Mouse (Mus musculus) right cerebral cortex, postnatal 4 days (tissue): ENCODE data around the gene Vsir.

Experiments
- DNase-seq: peaks from one replicate; pipeline ENCODE4 v3.0.0-alpha.2; 2022

Vsir gene

DNA sequence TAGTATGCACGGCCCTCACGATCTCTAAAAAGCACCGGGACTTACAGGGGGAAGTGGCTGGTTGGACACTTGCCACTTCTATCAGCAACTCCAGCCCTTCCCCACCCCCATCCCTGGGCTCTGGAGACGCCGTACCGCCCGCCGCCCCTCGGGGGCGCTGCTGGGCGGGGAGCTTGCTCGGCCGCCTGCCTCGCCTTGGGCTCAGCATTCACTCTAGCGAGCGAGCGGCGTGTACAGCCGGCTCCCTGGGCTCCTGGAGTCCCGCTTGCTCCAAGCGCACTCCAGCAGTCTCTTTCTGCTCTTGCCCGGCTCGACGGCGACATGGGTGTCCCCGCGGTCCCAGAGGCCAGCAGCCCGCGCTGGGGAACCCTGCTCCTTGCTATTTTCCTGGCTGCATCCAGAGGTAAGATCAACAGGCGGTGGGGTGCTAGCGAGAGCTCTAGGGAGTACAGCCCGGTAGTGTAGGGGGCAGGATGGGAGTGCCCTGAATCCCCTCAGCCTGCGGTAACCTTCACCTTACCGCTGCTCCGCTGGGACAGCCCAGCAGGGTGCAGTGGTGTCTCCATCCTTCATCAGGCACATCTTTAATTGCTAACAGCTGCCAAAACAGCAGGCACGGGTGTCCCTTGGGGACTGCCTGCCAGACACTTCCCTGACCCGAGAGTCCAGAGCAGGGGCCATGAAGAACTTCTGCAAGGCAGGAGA is at the start of gene Vsir:
TSS of gene Vsir (plus strand) at position 151 of the 705 bp plus-strand sequence.
- peak; percentile 56 for DNase-seq

DNA sequence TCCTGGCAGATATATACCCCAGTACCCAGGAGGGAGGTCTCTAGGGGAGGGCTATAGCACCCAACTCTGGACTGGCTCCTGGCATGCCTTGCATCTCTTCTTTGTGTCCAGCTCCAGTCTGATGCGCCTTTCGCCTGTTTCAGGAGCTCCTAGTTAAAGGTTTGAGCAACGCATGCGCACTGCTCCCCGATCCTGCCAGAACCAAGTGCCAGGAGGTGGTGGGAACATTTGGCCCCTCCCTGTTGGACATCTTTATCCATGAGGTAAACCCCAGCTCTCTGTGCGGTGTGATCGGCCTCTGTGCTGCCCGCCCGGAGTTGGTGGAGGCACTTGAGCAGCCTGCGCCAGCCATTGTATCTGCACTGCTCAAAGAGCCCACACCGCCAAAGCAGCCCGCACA is 47.0 kb upstream of the Vsir start:
- DNase-seq, result no peak

DNA sequence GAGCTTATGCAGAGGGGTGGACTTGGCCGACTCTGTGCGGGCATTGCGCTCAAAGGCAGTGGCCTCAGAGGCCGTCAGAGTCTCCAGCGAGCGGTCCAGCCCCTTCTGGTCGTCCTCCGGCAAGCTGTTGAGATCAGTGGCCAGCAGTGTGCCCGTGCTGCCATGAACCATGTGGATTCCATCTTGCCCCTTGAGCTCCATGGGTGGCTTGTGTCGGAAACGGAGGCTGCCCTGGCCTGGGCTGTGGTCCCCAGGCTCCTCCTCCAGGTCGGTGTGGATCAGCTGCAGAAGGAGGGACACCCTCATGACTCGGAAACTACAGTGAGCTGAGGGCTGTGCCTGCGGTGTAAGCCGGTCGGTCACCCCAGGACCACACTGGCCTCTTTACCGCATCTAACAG is 43.2 kb upstream of the Vsir start:
- no peak for DNase-seq

DNA sequence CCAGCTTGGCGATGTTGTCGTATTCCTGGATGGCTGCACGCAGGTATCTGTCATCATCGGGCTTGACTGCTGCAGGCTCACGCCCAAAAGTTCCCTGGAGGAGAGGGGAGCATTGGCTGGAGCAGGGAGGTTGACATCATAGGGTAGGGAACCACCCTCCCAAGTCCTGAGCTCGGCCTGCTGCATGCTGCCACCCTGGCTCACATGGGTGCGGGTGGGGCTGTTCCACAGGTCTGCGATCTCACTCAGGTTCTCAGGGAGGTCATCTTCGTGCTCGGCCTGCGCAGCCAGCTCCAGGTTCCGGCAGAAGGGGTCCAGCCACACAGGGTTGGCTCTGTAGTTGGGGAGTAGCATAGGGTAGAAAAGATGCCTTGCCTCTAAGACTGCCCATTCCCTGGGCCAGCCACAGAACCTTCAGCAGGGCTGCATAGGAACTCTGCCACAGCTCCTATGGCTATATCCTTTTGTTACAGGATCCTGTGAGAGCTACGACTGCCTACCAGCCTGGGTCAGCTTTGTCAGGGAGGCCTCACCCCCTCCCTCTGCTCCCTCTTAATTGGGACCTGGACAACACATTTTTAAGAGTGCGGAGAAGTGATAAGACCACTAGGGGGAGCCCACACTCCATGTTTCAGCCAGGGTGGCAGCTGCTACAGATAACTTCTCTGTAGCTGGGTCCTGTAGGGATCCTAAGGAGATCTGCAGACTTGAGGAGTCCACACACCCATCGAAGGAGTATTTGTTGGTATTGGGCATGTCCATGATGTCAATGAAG is 41.6 kb upstream of the Vsir start:
- peak; percentile 66 for DNase-seq

DNA sequence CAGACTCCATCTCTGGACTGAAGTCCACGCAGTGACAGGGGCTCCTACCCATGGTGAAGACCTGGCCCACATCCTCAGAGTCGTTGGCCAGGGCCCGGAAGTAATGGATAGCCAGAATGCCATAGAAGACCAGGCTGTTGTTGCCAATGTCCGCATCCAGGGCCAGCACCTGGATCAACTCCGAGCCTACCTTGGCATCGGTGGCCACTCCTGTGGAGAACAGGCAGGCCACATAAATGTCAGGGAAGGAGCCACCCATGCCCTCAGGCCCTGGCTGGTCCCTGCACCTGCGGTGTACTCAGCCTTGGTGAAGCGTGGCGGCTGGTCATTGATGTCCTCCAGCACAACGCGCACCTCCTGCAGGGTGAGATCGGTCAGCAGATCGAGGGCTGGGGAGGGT is 36.0 kb upstream of the Vsir start:
- no peak for DNase-seq

DNA sequence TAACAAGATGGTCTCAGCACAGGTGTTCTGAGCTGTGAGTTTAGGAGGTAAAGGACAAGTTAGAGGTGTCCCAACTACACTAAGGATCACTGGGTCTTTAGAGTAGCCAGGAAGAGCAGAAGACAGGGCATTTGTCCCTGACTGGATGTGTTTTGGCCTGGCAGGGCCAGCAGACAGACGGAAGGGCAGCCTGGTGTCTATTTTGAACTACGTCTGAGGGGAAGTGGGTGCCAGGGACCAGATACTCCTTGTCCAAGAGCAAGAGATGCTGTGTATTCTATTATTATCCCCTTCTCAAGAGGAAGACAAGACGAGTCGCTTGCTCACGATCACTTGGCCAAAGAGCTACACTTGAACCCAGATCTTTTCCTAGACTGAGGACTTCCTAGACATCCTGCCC is 33.0 kb upstream of the Vsir start:
- no peak for DNase-seq

DNA sequence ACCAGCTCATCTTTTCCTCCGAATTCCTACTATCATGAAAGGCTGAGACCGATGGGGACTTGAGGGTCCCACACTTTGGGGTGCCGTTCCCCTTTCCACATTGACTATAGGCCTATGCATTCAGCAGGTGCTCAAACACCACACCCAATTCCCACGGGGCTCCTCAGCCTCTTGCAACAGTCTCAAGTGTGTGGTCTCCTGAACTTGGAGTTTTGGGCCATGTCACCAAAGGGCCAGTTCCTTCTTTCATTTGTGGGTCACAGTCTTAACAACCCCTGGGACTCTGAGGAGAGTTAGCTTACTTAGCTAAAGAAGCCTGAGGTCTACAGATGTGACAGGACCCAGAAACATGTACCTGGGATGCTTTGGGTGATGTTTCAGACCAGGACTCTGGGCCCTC is 30.5 kb upstream of the Vsir start:
- no peak for DNase-seq

DNA sequence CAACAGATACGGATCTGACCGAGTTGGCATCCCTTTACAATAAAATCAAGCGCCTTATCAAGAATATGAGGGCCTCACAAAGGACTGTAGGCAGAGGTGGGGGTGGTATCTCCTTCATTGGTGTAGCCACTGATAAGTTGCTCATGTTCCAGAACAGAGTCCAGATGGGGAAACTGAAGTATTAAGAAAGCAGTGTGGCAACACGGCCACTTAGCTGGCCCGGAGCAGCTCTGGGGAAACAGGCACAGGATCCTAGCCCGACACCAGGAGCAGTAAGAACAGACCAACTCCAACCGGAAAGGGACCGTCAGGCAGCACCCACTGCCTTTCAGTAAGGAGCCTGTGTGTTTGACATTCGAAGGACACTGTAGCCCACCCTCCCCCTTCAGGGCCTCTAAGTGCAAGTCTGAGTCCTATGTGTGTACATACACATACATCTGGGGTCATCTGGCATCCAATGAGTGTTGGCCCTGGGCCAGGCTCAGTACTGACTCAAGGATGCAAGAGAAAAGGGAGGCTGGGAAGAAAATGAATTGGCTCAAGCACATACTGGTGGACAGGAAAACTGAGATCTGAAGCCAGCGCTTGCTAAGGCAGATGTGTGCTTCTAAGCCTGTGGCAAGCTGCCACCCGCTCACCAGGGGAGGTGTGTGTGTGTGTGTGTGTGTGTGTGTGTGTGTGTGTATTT is 17.5 kb upstream of the Vsir start:
- DNase-seq, result peak; percentile 19

DNA sequence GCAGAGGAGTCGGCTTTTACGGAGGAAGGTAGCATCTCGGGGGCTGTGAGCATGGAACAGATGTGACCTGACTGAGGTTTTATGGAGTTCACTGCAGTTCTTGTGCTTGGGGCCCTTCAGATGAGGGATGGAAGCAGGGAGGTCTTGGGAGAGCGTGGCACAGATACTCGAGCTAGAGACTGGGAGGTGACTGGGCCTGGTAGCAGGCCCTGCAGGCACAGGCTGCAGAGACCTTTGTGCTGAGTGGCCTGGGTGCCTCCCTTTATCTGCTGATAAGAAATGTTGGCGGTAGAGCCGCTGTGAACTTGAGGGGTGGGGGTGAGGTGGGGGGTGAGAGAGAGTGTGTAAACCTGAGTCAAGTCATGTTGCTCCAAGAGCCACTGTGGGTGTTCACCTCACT is 12.1 kb upstream of the Vsir start:
- no peak for DNase-seq

DNA sequence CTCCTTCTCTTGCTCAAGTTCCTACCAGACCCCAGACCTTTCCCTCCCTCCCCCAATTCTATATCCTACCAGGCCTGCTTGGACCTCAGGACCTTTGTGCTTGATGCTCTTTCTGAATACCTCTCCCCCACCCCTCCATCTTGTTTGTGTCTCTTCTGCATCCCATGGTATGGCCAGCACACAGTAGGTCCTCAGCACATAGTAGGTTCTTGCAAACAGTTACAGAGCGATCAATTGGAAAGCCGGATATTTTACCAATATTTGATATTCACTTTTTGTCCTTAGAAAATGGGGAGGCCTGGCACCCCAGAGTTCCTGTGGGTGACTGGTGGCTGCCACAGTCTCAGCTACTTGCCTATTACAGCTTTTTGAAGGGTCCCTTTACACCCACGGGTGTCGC is 11.6 kb upstream of the Vsir start:
- DNase-seq, result no peak

DNA sequence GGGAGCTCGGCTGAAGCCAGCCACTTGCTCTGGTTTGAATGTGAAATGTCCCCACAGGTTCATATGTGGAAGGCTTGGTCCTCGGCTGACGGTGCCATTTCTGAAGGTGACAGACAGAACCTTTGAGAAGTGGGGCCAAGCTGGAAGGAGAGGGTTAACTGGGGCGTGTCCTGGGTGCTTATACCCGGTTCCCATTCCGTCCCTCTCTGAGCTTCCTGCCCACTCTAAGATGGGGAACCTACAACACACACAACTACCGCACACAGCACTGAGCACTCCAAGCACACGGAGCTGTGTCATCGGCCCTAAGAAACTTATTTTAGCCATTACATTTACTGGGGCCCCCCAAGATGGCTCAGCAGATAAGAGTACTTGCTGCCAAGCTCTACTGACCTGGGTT is 5.1 kb upstream of the Vsir start:
- no peak for DNase-seq

DNA sequence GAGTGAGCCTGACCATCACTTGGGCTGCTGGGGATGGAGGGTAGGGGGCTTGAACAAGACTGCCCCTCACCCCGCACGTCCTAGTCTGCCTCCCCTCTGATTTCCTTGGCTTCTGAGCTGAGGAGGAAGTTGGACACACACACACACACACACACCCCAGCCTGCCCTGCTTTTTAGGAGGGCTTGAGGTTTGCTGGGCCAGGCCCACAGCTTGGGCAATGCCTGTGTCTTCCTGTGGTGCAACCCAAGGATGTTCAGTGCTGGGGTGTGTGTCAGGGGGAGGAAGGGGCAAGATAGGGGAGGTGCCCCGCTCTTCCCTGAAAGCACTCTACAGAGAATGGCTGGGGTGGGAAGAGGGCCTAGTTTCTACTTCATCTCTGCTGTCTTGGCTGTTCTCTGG is 2.5 kb upstream of the Vsir start:
- no peak for DNase-seq

DNA sequence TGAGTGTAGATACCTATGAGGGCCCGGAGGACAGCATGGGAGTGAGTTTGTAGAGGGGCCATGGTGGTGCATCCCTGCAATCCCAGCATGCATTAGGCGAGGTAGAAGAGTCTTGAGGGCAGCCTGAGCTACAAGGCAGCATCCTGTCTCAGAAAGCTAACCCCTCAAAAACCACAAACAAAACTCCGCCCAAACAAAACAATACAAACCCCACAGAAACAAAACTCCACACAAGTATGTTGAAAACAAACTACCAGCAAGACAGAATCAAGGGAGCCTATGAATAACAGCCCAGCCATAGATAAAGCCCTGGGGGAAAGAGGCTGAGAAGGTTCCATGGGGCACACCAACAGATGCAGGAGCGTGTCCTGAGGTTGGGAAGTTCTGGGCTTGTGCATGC is 595 bp upstream of the Vsir start:
- DNase-seq, result no peak

DNA sequence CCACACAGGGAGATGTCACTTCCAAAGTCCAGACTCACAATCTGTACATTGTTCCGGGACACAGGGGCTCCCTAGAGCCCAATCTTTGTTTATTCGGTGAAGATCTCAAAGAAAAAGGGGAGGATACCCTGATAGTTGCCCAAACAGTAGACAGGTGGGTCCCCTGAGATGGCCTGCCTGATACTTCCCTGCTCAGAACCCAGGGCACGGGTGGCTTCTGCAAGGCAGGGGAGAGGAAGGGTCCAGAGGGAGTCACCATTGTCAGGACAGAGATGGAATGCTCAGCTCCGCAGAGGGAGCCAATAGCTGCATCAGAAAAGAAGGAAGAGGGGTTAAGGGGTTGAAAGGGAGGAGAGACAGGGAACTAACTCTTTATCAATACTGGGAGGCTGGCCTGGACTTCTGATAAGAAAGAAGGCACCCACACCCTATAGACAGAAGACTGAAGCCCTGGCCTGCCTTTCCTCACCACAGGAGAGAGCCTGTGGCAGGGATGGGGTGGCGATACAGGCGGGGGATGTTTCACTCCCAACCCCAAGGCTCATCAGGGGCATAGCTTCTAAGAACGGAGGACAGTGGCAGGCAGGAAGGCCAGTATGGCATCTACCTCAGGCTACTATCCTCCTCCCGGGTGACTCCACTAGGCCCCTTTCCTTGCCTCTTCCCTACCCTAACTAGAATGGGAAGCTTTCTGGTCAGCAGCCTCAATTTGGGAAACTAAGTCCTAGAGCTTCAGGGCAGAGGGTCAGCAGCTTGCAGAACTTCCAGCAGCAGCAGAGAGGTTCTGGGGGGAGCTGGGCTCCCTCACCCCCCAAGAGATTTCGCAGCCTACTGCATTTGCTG is 1.3 kb downstream of the Vsir start:
- DNase-seq, result no peak

DNA sequence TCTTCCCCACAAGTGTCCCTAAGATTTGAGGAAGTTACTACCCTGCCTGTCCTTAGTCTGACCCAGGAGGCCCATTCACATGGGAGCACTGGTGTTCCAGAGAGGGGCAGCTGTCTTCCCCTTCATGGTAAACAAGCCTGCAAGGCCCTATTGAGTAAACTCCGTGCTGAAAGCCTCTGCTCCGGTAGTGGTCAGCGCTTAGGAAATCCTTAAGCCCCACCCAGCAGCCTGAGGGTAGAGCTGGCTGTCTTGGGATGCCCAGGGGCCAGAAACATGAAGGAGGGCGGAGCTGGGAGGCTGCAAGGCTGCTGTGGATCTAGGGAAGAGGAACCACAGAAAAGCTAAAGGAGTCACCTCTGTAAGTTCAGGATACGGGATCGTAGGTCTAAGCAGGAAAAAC is 2.4 kb downstream of the Vsir start:
- no peak for DNase-seq

DNA sequence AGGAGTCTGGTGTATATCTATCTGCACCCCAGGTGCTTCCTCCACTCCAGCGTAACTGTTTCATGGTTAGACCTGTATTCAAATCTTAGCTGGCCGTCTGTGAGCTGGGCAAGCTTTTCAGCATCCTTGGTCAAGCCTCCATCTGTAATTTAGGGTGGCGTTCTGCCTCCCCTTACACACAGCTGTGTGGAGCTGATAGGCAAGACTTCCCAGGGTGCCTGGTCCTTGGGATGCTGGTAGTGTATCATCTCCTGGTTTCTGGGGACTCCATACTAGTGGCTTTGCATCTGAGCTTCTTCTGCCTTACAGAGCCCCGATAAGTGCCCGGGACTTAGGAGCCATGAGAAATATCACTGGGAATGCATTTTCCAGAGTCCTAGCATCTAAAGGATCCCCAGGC is 3.0 kb downstream of the Vsir start:
- no peak for DNase-seq

DNA sequence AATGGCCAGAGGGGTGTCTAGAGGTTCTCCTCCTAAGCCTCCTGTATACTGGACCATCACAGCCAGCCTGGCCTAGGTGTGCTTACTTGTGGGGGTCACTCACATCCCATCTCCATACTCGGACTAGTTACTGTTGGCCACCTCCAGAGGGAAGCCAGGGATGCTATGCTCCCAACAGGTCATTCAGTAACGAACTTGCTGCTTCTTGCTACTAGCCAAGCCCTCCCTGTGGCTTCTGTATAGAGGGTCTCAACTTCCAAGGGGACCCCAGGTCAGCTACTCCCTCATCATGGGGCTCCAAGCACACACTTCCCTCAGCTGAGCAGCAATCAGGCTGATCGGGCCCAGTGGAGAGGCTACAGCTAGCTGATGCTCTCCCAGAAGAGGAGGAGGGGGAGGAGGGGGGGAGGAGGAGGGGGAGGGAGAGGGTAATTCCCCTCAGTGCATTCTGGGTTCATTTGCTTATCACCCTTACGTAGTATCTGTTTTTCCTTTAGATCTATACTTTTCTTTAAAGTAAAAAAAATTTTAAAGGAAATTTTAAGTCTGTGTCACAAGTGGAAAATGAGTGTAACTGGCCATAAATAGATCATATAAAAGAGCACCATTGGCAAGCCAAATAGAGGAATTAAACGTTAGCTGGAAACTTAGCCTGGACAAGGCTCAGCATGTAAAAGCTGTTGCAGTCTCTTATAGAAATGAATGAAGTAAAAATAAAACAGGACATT is 3.6 kb downstream of the Vsir start:
- DNase-seq, result no peak

DNA sequence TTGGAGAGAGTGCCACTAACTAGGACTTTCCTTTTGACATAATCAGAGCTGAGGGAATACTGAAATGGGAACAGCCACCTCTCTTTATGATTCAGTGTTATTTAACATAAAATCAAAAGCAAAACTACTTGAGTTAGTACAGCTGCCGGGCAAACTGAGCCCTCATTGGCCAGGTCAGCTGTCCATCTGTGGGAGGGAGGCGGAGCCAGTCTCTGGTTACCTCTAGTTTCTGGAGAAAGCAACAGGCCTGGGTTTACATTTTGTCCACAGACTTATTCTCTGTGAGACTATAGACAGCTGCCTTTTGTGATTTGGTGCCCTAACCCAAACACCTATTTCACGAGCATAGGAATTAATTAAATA is 4.1 kb downstream of the Vsir start:
- DNase-seq, result peak; percentile 78

DNA sequence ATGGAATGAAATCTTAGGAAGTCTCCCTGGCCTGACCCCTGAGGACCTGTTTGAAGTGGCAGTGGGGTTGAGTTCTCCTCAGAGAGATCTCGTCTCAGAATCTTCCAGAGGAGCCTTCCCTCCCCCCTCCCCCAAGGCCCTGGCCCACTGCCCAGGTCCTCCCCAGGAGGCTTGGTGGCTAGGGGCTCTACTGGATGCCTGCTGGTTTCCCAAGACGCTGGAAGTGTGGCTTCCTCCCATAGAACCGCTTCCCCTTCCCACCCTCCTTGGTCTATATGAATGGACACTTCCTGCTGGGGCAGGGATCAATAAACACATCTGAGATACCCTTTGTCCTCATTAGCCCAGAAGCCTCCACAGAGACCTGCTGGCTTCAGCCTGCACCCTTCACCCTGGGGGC is 4.6 kb downstream of the Vsir start:
- no peak for DNase-seq

DNA sequence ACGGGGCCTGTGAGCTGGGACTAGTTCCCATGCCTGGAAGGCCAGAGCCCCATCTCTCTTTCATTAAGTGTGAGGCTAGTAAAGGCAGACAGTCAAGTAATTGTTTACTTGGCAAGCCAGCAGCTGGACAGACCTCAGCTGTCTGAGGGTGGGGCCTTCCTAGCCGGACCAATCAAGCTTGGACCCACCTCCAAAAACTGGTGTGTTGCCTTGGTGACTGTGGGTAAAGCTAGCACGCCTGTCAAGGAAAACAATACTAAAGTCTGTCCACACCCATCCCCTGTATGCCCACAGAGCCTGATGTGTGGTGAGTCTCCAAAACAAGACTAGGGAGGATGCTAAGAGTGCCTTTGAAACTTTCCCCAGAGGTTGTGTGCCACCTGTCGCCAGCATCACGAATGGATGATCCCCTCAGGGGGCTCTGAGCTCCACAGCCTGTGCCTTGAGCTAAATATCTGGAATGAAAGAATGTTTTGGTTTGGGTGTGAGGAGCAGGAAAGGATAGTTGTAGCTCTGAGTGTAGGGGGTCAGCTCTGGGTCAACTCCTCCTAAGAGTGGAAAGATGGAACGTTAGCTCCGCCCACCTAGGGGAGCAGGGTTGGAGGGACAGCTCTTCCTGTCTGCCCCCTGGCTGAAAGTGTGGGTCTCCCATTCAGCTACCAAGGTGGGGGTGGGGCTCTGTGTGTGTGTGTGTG is 5.3 kb downstream of the Vsir start:
- no peak for DNase-seq

DNA sequence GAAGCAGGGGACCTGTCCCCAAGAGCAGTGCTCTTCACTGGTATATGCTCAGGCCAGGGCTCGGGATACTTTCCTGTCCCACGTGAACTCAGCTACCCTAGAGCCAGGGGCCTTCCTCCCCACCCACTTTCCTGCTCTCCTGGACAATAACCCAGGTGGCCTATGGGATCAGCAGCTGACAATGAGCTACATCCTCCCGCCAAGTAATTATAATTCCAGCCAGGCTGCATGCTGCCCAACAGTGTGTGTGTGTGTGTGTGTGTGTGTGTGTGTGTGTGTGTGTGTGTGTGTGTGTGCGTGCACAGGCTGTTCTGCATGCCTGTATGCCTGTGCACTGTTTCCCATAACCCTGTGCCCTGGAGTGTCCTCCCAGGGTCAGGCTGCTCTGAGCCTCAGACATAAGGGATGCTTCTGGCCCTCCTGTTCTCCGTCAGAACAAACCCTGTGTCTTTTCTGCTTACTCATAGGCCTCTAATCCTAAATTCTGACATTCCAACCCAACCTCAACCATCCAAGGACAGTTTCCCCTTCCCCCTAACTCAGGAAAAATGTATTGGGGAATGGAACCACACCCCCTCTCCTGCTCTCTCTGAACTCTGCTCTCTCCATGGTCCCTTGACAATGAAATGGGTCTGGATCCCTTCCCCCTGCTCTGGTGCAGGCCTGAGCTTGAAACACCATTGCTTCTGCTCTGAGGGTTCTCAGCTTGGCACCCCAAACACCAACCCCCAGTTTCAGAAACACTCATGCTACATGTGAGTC is 6.8 kb downstream of the Vsir start:
- no peak for DNase-seq
